Comparison of ENCODE assay signal across 9 mouse cellular contexts in the genomic region with DNA sequence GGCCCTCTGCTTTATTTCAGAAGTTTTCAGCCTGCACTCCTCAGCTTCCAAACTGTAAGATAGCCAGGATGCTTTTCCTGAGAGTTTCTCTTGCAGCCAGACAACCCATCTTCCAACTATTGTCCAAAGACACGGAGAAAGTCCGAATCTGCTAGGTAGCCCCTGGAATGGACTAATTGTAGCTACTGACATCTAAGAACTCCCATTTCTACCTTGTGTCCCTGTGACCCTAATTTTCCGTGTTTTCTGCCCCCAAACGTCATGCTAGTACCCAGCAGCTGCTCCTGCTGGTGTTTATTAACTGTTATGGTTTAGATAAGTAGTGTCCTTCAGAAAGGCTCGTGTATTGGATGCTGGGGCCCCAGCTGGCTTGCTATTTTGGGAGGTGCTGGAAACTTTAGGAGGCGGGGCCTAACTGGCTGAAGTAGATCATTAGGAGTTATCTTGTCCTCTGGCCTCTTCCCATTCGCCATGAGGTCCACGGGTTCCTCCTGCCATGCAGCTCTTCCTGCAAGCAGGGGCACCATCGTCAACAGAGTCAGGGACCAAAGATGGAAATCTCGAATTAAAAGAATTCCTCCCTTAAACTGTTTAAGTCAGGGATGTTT. TPM values are rescaled to one million over a fixed set of nuclear protein-coding genes. Genes with fewer than 3 reads are reported as not detected.
A peak's percentile ranks its signal among the peaks of the same experiment; 100 is the strongest.
DNase-seq lines count a peak whose midpoint lies in the region; ATAC-seq lines count a peak whose summit lies in the region.
"Had no signal": no experiment of that assay in that cellular context is flagged by ENCODE, and none has a peak within 500 bp of the region (broad histone marks: within the 10 kb centered on the region; RNA-seq: fewer than 3 reads in every experiment).

No protein-coding gene starts in this region.

- peak; percentile 36 for DNase-seq in gastrocnemius, postnatal 25 days
- DNase-seq in gastrocnemius, adult 8-10 months (ENCODE audit: low spot score in 2 of 2) = no peak
- peak; percentile 36 for DNase-seq in retina, postnatal 1 day
- DNase-seq in retina, embryonic 14.5 days (ENCODE audit: low spot score) = no peak
- DNase-seq in testis, postnatal 10 days (ENCODE audit: low spot score) = peak; percentile 64
- no peak for DNase-seq in cerebellum, postnatal 10 days
- DNase-seq in thymus, postnatal 10 days (ENCODE audit: low spot score in 2 of 2) = no peak
- DNase-seq: cerebellum, adult 11 months had no signal

- H3K9ac ChIP-seq in limb, embryonic 12.5 days (replicated peaks) = no peak overlapping the region

- H3K36me3 ChIP-seq in limb, embryonic 12.5 days = 0 out of 2 replicates have a peak, but pooled peaks cover 3% of the 10 kb centered on the region

- 55% methylated on average over 10 of the region's 10 CpGs for WGBS in limb, embryonic 12.5 days

- peak overlapping the region; percentile 62; the same call in 1 of the 2 replicates for H3K27ac ChIP-seq in limb, embryonic 12.5 days

- H3K4me1 ChIP-seq in limb, embryonic 12.5 days (replicated peaks) = peaks cover 17% of the 10 kb centered on the region

- H3K27me3 ChIP-seq in limb, embryonic 12.5 days = no peaks in the 10 kb centered on the region

- H3K4me2 ChIP-seq in limb, embryonic 12.5 days = no peak overlapping the region

- H3K4me3 ChIP-seq in limb, embryonic 12.5 days (replicated peaks) = no peak overlapping the region

- no peaks in the 10 kb centered on the region for H3K9me3 ChIP-seq in limb, embryonic 12.5 days

- ATAC-seq in limb, embryonic 12.5 days (ENCODE audit: insufficient number of reproducible peaks, insufficient read depth, low FRiP score, low TSS enrichment, low read depth) = no peak

RNA-seq across cellular contexts. Expression of a gene that starts 19.2 kb away (rescaled TPM):
- total RNA-seq in gastrocnemius, postnatal 25 days (2021) = 10 to 100 TPM; 61.6 to 65.3 TPM
- total RNA-seq in gastrocnemius, adult 8-10 months (2022) = 10 to 100 TPM; 55.7 to 68.0 (median 57.4) TPM
- polyA plus RNA-seq in limb, embryonic 12.5 days (2016; fragmentation: Nextera tagmentation; extraction: Ambion mirVana) = 10.0 and 10.8 TPM in 2 replicates

Comparison
In these comparisons a context has a peak if more than half of its experiments do, and no peak if none do; other contexts are left out.
1. DNase-seq: peak in gastrocnemius, postnatal 25 days (single experiment), retina, postnatal 1 day (single experiment) and testis, postnatal 10 days (single experiment); none in gastrocnemius, adult 8-10 months (0 of 2), retina, embryonic 14.5 days (single experiment), cerebellum, postnatal 10 days (0 of 2) and thymus, postnatal 10 days (0 of 2).